Mouse (Mus musculus): ENCODE measurements around the gene Tead2. TPM values are rescaled to one million over a fixed set of nuclear protein-coding genes. Genes with fewer than 3 reads are reported as not detected.

Tead2 gene
- total and polyA plus RNA-seq, 3 experiments = 8.3 to 12.6 (median 9.2) TPM

DNA sequence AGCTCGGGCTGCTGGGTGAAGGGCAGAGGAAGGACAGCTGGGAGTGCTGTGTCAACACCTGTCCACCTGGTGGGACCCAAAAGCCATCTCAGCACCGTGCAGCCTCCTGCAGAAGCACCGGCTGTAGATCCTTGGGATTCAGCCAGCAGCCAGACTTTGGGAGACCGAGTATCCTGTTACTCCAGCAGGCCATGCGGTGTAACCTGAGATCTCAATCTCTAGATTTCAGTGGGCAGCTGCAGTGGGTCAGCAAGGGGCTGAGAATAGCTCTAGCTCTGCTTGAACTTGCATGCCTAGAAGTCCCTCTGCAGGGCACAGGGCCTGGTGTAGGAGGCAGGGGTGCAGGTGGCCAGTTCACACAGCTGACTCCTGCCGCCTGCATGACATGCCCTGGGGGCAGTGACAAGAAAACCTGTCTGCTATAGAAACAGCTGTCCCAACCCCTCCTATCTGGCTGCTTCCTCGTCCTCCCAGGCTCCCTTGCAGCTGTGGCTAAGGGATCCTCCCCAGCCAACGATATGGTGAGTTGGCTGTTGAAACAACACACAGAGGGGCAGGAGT, 23.7 kb upstream of the Tead2 start:
- no peak for DNase-seq

DNA sequence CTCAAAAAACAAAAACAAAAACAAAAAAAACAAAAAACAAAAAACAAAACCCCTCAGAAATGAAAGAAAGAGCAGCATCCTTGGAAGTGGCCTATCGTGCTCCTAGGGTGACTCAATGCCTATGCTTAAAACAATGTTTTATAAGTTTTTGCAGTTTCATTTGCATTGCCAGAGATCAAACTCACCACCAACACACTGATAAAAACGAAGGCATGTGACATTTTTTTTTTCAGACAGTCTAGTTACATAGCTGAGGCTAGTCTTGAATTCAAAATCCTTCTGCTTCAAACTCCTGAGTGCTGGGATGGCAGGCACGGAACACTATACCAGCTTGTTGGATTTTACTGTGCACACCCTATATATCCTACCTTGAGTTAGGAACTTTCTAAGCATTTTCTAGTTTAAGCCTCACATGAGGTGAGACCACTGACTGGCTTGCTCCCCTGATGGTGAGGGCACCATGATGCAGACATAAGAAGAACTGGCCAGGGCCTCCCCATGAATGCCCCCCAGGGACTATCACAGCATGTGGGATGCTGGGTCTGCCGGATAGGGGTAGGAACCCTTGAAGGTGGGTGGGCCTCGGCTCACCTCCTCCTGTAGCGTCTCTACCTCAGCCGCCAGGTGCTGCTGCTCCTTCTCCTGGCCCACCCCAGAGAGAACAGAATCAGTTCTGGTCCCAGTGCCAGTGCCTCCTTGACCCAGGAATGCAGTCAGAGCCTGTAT, 22.8 kb upstream of the Tead2 start:
- DNase-seq = no peak

DNA sequence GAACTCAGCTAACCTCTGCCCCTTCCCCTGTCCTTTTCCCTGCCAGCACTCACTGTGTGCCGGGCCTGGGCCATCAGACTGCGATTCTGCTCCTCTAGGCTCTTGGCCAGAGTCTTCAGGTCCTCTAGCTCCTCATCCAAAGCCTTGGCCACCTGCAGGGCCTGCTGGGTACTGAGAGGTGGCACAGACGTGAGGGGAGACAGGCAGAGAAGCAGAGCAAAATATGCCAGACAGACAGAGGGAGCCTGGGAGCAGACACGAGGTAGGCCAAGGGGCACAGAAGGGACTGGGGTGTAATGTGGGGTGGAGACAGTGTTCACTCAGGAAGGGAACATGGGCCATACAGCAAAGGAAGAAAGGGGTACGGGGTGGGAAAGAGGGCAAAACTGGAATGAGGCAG, 22.1 kb upstream of the Tead2 start:
- DNase-seq = no peak

DNA sequence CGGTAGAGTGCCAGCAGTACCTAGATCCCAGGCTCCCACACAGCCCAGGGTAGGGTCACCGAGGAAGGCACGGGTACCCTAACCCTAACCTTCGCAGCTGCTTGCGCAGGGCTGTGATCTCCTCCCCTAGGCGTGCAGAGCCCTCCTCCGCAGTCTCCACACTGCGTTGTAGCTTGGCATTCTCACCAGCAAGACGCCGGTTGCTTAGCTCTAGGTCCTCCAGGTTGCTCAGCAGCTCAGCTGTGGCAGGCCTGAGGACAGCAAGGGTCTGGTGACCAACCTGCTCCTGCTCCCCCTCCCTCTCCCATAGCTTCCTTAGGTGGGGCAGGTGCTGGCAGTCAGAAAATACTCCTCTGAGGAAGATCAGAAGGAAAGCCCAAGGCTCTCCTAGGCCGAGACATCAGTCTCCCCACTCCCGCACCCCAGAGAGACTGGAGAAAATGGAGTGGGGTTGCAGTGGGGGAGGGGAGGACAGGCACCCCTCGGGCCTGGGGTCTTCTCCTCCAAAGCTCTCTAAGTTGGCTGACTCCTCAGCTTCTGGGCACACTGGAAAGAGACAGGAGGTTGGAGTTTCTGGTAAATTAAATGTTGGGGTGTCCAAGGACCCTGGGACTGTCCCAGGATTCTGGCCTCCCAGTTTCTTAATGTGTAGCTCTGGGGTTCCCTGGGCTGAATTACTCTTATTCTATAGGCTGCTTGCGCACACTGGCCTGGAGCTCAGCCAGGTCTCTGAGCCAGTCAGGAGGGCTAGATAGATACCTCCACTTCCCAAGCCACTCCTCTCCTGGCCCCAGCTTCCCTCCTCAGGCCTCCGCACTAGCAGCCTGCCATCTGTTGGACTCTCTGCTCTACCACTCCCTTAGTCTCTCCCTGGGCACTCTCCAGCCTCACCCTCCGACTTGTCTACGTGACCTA, 21.4 kb upstream of the Tead2 start:
- no peak for DNase-seq

DNA sequence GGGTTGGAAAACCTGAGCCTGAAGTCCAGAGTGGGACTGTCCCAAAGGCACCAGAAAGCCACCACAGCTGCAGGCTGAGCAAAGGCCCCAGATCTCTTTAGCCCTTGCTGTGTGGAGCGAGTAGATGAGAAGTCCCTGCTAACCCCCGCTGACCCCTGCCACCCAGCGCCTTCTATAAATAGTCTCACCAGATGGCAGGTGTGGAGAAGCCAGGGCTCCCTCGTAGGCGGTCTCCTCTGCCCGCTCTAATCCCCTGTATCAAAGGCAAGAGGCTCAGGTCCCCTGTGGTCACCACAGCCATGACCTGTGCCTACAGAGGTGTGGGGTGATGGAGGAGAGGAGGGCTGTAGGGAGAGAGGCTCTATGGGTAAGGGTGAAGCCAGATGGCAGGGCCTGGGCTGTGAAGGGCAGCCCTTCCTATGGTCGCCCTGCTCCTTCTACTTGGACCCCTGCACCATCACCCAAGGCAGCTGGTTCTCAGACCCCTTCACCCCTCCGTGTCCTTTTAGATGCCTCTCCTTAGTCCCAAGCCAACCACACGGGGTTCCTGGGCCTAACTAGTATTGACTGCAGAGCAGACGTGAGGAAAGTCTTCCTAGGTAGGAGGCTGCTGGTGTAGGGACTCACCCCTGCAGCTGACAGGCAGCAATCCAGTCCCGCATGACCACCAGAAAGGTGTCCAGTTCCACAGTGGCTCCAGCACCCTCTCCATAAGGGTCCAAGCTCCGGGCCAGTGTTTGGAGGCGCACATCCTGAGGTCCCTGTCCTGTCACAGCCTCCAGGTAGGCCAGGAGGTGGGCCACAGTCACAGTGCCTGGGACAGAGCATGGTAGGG, 20.0 kb upstream of the Tead2 start:
- DNase-seq = no peak

DNA sequence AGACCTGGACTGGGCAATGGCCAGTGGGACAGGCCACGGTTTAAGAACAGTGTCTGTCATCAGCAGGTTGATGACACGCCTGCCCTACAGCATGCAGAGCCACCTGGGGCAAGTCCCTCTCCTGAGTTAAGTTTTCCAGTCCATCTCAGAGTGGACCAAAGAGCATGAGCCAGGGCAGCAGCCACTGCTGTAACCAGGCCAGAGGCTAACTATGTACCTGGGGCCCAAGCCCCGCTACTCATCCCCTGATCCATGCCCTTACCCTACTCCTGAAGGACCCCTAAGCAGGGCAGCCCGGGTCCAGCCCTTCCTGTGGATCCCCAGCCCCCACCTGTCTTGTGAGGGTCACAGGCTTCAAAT, 19.4 kb upstream of the Tead2 start:
- no peak for DNase-seq

DNA sequence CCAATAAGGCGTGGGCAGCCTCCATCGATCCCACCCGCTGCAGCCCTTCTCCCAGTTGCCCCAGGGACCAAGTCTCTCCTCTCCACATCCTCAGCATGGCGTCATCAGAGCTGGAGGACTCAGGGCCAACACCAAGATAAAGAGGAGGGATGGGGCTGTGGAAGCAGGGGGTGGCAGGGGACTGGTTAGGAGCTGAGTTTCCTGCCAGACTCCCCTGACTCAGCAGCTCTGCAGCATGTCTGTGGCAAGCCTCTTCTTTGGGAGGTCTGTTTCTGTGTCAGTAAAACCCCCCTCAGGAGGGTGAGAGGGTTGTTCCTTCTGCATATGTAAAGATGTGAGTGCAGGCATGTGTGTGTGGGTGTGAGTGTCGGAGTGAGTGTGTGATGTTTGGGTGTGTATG, 18.6 kb upstream of the Tead2 start:
- DNase-seq = no peak

DNA sequence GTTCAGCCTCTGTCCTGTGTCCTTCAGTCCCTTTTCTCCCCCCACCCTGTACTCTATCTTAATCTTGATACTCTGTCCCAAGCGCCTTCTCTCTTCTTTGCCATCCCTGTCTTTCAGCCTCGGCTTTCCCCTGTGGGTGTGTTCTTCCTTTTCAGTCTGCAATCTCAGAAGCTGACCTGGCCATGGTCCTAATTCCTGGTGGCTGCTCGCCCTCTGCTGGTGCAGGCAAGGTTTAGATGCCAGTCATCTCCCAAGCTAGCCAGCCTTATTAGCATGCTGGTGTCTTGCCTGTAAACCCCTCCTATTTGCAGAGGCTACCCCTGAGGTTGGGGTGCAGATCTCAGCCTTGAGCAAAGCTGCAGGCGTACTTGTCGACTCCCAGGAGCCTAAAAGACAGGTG, 17.1 kb upstream of the Tead2 start:
- DNase-seq = peak; percentile 83

DNA sequence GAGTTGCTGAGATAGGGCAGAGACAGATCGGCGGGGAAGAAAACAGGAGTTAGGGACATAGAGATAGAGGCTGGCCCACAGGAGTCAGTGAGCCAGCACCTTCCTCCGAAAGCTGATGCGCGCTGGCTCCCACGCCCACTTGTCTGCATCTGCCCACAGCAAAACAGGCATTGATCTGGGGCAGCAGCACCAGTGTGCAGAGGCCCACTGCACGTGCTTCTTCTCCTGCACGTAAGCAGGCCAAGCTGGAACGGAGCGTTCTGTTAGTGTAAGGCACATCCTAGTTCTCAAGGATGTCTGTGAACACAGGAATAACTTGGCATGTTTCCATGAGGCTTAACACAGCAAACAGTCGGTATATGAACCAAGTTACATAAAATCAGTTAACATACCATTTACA, 16.6 kb upstream of the Tead2 start:
- DNase-seq = no peak

DNA sequence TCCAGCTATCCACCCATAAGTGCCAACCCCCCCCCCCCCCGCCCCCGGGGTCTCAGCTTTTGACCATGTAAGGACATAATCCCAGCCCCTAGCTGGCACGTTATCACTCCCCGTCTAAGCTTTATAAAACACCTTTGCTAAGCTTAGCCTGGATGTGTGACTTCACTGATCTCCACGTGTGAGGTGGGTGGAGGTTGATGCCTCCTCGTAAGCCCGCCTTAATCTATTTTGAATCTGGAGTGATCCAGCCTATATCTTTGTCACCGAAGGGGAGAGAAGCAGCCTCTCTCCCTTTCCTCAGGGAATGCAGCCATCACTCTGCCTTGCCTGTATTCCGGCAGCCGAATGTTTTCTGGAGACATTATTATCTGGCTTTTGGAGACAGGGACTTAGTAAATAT, 12.9 kb upstream of the Tead2 start:
- DNase-seq = no peak

DNA sequence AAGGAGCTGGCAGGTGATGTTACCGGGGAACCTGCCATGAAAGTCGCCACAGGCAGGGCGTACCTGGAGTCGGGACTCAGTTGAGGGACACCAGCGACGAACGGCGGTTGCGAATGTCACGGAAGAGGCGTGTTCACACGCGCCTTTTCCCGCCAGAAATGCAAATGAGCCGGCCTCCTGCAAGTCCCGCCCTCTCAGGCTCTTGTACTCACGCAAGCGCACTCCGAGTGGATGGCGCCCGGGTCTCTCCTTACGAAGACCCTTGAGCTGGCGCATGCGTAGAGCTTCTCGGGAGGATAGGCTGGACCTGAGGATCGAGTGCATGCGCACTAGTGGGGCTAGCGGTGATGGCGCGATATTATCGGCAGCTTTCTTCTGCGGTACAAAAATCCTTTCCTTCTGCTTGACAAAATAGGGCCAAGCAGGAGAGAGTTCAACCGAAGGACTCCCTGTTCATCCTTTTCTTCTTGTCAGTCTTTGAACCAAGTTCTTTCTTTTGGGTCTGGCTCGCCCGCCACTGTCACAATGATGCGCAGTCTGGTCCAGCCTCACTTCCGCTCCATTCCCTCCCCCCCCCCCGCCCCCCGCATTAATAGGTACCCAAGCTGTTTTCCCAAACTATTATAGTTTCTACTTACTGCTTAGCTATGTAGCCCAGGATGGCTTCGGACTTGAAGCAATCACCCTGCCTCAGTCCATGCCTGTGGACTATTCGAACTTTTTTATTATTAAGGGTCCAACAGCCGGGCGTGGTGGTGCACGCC, 11.0 kb upstream of the Tead2 start, which contains the start of gene Ccdc155:
Gene Ccdc155, minus strand, starts transcription at position 513 of the 764 bp plus-strand sequence.
- DNase-seq = peak; percentile 89

DNA sequence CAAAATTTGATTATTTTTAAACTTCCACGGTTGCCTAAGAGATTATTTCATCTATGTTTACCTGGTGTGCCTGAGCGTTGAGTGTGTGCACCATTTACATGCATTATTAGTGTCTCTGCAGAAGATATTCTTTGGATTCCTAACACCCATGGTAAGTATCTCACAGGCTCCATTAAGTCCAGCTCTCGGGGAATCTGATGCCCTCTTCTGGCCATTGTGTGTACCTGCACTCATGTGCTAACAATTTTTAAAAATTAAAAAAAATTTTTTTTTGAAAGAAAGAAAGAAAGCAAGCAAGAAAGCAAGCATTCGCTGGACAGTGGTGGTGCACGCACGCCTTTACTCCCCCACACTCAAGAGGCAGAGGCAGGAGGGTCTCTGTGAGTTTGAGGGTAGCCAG, 7.3 kb upstream of the Tead2 start:
- DNase-seq = no peak

DNA sequence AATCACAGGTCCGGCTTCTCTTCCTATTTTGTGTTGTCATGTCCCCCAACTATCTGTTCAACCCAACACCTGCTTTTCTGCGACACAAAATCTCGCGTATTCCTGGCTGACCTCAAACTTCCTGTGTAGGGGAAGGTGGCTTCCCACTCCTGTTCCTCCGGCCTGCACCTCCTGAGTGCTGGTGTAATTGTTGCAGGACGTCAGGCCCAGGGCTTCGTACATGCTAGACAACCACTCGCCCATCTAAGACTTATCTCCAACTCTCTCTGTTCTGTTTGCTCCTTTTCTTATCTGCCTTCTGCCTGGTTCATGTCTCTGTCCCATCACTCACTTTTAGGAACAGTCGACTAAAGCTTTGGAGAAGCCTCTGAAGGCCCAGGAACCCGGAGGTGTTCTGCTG, 4.5 kb upstream of the Tead2 start:
- no peak for DNase-seq

DNA sequence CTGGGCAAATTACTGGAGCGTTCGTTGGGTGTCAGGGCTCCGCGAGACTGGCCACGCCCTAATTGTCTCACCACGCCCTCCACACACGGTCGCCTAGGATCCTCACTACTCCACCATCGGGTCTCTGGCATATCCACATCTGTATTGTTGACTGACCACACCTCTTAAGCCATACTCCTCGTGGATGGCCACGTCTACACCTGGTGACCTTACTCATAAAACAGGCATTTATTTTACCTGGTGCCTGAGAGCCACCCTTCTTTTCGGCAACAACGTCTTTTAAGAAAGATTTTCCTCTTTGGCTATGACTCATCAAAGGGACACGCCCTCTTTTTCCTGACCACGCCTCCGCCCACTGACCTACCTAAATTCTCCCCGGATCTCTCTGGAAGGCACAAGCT, 3.7 kb upstream of the Tead2 start, which contains the start of gene Dkkl1:
Gene Dkkl1, minus strand, starts transcription at position 297 of the 401 bp plus-strand sequence.
- no peak for DNase-seq

DNA sequence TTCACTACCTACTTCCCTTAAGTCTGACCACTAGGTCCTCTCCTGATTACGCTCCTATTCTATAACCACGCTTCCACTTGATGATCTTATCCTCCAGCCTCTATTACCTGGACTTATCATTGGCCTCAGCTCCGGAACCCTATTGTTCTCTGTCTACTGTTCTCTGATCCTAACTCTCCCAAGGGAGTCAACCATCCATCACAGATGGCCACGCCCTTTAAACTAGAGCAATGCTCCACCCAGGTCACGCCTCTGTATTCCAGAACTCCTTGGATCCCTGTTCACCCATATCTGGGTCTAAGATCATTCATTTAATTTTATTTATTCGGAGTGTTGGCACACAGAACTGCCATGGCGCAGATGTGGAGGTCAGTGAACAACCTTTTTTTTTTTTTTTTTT, 3.2 kb upstream of the Tead2 start:
- no peak for DNase-seq

DNA sequence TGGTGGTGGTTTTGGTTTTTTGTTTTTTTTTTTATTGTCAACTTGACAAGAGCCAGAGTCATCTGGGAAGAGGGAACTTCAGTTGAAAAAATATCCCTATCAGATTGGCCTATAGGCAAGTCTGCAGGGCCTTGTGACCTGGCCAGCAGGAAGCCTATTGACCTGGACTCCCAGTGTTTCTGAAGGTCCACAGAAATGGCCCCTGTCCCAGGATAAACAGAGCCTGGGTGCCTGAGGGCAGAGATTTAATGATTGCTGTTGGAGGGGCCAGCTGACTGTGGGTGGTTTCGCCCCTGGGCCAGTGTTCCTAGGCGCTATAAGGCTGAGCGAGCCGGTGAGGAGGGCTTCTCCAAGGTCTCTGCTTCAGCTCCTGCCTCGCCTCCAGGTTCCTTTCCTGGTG, 1.8 kb upstream of the Tead2 start:
- DNase-seq = no peak

DNA sequence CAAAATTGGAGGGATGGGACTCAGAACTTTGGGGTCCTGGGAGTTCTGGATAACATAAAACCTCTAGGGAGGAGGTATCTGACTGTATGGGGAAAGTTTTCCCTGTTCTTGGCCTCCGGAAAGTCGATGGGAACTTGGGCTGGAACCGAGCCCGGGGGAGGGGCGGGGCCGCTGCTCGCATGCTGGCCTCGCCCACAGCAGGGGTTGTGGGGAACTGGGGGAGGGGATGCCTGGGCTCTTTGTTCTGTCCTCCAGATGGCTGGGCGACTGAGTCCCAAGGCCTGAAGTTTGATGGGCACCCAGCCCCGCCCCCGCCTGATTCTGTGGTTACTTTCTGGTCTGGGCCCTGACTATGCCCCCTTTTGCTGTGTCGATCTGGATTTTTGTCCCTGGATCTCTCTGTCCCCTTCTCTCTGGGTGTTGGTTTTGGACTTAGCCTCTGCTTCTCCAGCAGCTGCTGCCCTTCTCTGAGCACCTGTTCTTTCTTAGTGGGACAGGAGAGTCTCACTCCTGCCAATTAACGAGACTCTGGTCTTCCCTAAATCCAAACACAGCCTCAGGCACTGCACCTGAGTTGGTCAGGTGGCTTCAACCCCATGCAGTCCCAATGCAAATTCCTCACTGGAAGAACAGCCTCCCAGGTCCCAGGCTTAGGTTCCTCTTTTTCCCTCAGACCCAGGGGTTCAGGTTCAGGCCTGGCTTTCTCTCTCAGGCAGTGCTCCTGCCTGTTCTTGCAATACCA, 1.1 kb downstream of the Tead2 start:
- DNase-seq = peak; percentile 65

DNA sequence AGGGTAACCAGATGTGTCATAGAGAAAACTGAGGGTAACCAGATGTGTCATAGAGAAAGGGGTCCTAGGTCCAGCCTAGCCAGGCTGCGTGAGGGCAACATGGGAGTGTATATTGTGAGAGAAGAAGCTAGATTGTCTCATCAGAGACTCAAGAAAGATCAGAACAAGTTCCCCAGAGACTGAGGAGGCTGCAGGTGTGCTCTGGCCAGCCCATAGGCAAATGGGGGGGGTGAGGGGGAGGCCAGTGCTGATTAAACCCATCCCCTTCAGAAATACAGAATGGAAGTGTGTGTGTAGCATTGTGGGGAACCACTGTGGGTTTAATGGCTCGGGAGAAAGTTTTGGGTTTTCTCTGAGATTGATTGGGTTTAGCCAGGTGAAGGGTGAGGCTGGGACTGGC, 6.1 kb downstream of the Tead2 start:
- DNase-seq = no peak

DNA sequence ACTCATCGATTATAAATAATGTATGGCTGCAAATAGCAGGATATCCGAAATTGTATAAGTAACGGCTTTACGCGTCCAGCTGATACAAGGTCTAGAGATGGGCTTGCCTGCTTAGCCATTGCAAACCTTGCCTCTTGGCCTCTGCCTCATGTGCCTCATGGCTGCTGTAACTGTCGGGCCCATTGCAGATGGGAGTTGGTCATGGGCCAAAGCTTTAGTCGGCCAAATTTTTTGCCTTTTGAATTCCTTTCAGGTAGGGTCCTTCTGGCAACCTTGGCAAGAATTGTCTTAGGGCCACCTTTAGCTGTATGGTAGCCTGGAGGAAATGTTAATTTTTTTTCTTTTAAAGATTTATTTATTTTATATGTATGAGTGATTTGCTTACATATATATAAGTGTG, 9.3 kb downstream of the Tead2 start:
- DNase-seq = no peak

DNA sequence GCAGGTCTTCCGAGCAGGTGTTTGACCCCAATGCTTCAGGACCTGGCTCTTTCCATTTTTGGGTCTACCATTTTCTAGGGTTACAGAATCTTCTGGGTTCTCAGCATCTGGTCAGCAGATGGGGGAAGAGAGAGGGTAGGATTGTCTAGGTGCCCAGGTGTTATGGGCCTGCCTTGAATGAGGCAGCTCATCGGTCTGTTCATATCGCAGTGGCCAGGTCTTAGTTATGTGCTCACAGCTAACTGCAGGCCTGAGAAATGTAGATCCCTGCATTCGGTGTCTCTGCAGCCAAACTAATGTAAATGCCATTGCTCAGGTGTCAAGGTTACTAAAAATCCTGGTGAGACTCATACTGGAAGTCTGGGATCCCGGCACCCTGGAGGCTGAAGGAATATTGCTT, 10.9 kb downstream of the Tead2 start:
- no peak for DNase-seq

DNA sequence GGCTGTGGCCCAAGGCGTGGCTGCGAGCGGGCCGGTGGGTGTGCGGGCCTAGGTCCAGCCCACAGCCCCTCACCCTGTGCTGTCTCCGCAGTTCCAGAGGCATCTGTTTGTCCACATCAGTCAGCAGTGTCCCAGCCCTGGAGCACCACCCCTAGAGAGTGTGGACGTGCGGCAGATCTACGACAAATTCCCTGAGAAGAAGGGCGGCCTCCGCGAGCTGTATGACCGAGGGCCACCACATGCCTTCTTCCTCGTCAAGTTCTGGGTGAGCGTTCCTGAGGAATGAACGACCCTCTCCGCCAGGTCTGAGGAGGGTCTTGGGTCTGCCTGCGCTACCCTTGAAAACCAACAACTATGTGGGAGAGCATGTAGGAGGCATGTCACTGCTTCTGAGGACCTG, 13.0 kb downstream of the Tead2 start:
- DNase-seq = no peak

Data from adrenal gland, adult 2 months (tissue).